Mouse (Mus musculus) brain, embryonic 14.5 days (tissue): Measurements from ENCODE around the gene Abhd17a.

Experiments
- CTCF ChIP-seq: fragments of 200-500 bp; IDR thresholded peaks from 2 replicates; pipeline ENCODE4 v1.5.1; 2012; ENCODE audit warnings: inconsistent platforms, mild to moderate bottlenecking, moderate library complexity, borderline replicate concordance; ENCODE audit not compliant: insufficient read depth, insufficient read length; ENCODE audit errors: extremely low read depth
- POLR2A ChIP-seq: fragments of 200-500 bp; IDR thresholded peaks from 2 replicates; pipeline ENCODE4 v1.6.1; 2012; ENCODE audit warnings: mild to moderate bottlenecking, inconsistent platforms, borderline replicate concordance; ENCODE audit not compliant: poor library complexity, insufficient read depth, insufficient read length, severe bottlenecking; ENCODE audit errors: extremely low read depth

- no peak for TF ChIP-seq CTCF
- TF ChIP-seq POLR2A: no peak
Observed at GRCm38 (mm10) chr10:80608435-80608834, 18.3 kb upstream of the Abhd17a start.
